Mouse (Mus musculus): ENCODE data around the gene Mif4gd.

GRCm38 (mm10) chr11:115660376-115660775 is 47.6 kb upstream of the Mif4gd start:
- TF ChIP-seq CTCF (IDR thresholded peaks at IDR 0.05; ENCODE audit: borderline replicate concordance, extremely low read depth, insufficient read depth, insufficient read length) (no peak), POLR2A (IDR thresholded peaks at IDR 0.05; ENCODE audit: borderline replicate concordance, extremely low read depth, insufficient read depth, insufficient read length, poor library complexity, severe bottlenecking) (no peak)

Measured in brain, embryonic 14.5 days (tissue).